Mouse (Mus musculus) layer of hippocampus, adult 18-20 months (tissue): ENCODE results near the gene Camsap2. TPM values are rescaled to one million over a fixed set of nuclear protein-coding genes. Genes with fewer than 3 reads are reported as not detected.

Experiments
- DNase-seq, 2 experiments: peaks; one replicate each; pipeline ENCODE4 v3.0.0; 2022; ENCODE audit warnings: low spot score in 2 of 2
- total RNA-seq, 2 experiments: library from RNA; stranded (reverse); gene quantifications; 2 replicates each; pipeline ENCODE4 v1.2.3; 2021

Camsap2 gene
- total RNA-seq, 2 experiments from 2014 or later, result 129 to 136 TPM

DNA sequence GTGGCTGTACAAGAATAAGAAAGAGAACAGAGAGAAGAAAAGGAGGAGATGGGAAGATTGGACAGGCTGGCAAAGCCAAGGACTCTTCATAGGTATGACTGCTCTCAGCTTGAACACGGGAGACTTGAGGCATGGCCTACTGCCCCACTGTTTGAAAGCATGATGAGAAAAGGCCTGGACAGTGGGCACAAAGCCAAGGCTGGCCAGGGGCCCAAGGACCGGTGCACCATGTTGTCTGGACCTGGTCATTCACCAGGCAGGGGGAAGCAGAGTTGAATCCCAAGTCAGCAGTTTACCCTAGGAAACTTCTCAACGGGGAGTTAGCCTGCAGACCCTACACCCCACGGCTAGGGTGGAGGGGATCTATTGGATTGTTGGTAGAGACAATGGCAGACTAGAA is 118.0 kb downstream of the Camsap2 start:
- no peak for DNase-seq

DNA sequence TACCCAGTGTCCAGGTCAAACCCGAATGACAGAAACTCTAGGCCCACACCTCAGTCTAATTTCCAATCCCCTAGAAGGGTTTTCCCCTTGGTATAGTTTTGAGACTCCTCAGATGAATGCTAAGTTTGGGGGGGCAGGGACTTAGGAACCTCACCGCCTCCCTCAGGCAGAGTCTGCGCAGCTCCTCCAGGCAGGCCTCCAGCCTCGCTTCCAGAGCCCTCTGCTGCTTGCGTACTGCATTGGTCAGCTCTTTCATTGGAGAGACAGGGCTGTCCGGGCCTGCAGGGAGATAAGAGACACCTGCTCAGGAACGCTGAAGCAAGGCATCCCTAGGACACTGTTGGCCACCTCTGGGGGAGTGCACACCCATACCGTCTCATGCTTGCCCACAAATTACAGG is 119.3 kb downstream of the Camsap2 start:
- DNase-seq, result no peak

DNA sequence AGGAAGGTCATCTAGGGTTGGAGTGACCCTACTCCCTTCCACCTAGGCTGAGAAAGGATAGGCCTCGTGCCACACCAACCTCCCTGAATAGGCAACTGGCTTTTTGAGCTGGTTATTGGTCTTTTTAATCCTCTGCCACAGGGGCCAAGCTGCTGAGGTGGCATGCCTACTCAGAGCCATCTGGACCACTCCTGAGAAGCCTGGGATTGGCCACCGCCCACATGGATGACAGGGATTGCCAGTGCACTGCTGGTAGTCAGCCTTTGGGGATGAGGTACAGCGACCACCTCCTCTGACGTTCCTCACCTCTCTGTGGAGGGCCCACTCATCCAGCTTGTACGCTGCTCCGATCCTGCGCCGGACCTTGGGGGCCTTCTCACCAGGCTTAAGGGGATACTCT is 120.1 kb downstream of the Camsap2 start:
- DNase-seq, result no peak

DNA sequence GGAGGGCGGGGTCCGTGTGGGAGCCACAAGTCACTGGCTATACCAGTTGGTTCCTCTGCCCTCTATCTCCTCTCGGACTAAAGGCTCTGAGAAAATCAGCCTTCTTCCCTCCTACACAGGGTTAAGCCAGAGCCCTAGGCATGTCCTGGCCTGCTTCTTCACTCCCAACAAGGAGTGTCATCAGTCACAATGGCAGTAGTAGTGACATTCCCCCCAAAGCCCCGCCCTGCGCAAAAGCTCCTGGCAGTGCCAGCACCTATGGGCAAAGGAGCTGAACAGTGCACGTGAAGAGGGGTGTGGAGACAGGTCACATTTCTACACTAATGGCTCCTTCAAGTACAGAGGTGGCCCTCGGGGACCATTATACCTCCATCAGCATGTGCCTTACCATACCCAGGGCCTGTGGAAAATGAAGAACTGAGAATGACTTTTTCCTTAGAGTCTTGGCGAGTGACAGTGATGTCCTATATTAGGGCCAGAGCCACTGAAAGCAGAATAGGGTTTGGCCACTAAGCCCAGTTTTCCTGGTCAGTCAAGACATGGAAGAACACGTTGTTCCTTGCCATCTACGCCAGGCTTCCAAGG is 122.1 kb downstream of the Camsap2 start:
- no peak for DNase-seq

DNA sequence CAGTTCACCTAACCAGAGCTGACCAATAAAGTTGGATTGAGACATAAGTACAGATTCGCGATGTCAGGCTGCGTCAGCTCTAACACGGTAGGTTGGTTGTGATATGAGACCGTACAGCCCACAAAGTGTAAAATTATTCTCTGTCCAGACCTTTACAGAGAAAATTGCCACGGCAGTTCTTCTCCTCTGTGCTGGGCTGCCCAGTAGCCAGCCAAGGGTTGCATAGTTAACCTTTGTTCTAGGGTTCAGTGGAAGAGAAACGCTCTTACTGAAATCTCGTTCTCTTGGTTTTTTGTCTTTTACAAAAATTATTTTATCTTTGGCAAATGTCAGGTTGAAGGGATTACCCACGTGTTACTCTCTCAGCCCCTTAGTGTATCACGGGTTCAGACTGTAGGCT is 123.5 kb downstream of the Camsap2 start:
- no peak for DNase-seq

DNA sequence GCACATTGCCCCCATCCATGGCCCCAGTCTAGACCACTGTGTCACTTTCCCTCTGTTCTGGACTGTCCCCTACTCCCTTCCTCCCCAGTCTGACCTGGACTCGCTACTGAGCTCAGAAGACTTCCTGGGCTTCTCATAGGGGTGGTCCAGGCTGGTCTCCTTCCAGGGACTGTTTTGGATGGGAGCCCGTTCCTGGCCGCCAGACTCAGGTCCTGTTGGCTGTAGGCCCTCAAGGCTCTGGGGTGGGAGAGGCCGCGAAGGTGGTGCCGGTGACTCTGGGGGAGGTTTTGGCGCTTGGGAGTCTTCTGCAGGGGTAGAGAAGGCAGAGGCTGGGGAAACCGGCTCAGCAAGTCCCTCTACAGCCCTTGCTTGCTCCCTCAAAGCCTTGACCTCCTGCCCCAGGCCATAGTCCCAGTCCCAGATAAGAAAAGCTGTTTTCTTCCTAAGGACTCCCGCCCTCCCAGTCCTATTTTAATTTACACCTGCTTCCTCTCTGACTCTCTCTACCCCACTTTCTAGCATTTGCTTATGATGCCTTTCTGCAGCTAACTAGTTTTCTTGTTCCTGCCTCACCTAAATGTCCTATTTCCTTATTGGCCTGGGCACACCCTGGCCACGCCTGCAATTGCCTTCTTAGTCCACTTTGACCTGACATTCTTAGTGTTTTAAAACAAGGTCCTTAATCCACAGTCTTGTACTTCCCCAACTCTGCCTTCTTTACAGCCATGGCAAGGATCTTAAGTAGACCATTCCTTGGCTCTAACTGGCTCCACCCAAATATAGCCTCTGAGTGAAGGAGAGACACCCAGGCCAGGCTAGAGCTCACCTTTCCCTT is 125.7 kb downstream of the Camsap2 start:
- no peak for DNase-seq

Other genes with a start within 250 kb of the Camsap2 start
- gene Kif21b, start 214.7 kb downstream of the Camsap2 start, total RNA-seq, result 10 to 100 TPM; 31.7 to 31.9 TPM
- gene Mroh3, start 133.3 kb downstream of the Camsap2 start, total RNA-seq, result under 1 TPM; 0.41 to 0.54 TPM
- gene Inava, start 111.8 kb downstream of the Camsap2 start, total RNA-seq, result 1 to 10 TPM; 2.7 to 3.0 TPM
- gene Gpr25, start 85.2 kb downstream of the Camsap2 start, total RNA-seq, result 1 to 10 TPM; 3.7 to 4.2 TPM
- 10 to 100 TPM in 1 of 2 experiments, 1 to 10 TPM in 1; 9.2 to 10.0 TPM for gene Ddx59, start 69.2 kb upstream of the Camsap2 start, total RNA-seq
- gene Kif14, start 120.2 kb upstream of the Camsap2 start, total RNA-seq, result under 1 TPM; 0.13 to 0.20 TPM